Comparison of ENCODE assay signal across 8 mouse cellular contexts in the genomic region with DNA sequence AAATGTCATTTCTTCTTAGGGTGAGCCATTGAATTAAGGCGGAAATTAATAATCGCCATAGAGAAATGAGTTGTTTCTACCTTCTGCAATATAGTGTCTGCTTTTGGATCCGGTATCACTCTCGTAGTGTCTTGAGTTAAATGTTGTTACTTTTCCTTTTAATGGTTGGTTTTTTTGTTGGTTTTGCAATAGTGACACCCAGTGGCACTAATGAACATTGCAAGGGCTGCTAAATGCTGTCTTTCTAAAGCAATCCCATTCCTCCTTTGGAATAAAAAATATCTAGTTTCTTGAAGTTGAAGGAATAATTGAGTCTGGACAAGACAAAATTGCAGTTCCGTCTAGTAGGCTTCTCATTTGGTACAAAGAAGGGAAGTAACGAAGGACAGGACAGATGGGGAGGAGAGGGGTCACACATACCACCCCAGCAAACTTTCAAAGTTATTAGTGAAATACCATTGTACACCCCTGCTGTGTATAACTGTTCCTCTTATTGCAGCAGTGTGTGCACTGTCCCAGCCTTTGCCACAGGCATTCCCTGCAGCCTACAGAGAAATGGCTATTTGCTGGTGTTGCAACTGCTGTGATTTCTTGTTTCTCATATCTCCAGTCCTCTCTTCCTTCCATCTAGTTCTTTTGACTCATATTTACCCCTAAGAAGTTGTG.
DNase-seq lines count a peak whose midpoint lies in the region; ATAC-seq and TF ChIP-seq lines count a peak whose summit lies in the region.

No protein-coding gene starts in this region.

- H3K27me3 ChIP-seq in kidney, embryonic 15.5 days, result no peaks in the 10 kb centered on the region
- H3K27me3 ChIP-seq in liver, postnatal 0 days (ENCODE audit: insufficient read depth, low read length), result no peaks in the 10 kb centered on the region
- H3K27me3 ChIP-seq in neural tube, embryonic 14.5 days (ENCODE audit: control insufficient read depth, insufficient read depth, low read length), result no peaks in the 10 kb centered on the region

- H3K27ac ChIP-seq in kidney, embryonic 15.5 days, result no peak overlapping the region
- no peak overlapping the region for H3K27ac ChIP-seq in liver, postnatal 0 days (ENCODE audit: low read depth)
- H3K27ac ChIP-seq in neural tube, embryonic 14.5 days (ENCODE audit: low read depth, low read length), result no peak overlapping the region

- DNase-seq in CD8-positive naive resting alpha-beta T cell, adult 2 months (ENCODE audit: low read depth in 2 of 2, low spot score in 2 of 2), result peak; percentile 7 to 14
- DNase-seq in Muller cell, postnatal 12 days (ENCODE audit: inconsistent ontology term), result peak; percentile 59
- peak; percentile 72 for DNase-seq in embryo, embryonic 10 days (ENCODE audit: low spot score)
- peak; percentile 23 for DNase-seq in liver, postnatal 0 days
- no peak for DNase-seq in ovary, adult 18-20 months (ENCODE audit: low spot score)

- H3K36me3 ChIP-seq in kidney, embryonic 15.5 days, result no peaks in the 10 kb centered on the region
- no peaks in the 10 kb centered on the region for H3K36me3 ChIP-seq in liver, postnatal 0 days (replicated peaks; ENCODE audit: insufficient read depth, low read length)
- no peaks in the 10 kb centered on the region for H3K36me3 ChIP-seq in neural tube, embryonic 14.5 days (ENCODE audit: control insufficient read depth, insufficient read depth, low read length)

- H3K9ac ChIP-seq in kidney, embryonic 15.5 days, result no peak overlapping the region
- no peak overlapping the region for H3K9ac ChIP-seq in liver, postnatal 0 days (replicated peaks)
- no peak overlapping the region for H3K9ac ChIP-seq in neural tube, embryonic 14.5 days (replicated peaks; ENCODE audit: low read depth, low read length)

- TF ChIP-seq CTCF in liver, postnatal 0 days (IDR thresholded peaks at IDR 0.05; ENCODE audit: low read depth), result peak; percentile 75

- 0 out of 2 replicates have a peak overlapping the region, but pooled peaks have one; percentile 19 for H3K4me2 ChIP-seq in kidney, embryonic 15.5 days
- no peak overlapping the region for H3K4me2 ChIP-seq in liver, postnatal 0 days (ENCODE audit: low read depth, low read length)
- H3K4me2 ChIP-seq in neural tube, embryonic 14.5 days (ENCODE audit: low read depth, low read length), result no peak overlapping the region

- no peak for TF ChIP-seq EP300 in liver, postnatal 0 days (IDR thresholded peaks at IDR 0.05; ENCODE audit: low read depth)

- no peaks in the 10 kb centered on the region for H3K9me3 ChIP-seq in kidney, embryonic 15.5 days (replicated peaks)
- no peaks in the 10 kb centered on the region for H3K9me3 ChIP-seq in liver, postnatal 0 days (ENCODE audit: low read length)
- no peaks in the 10 kb centered on the region for H3K9me3 ChIP-seq in neural tube, embryonic 14.5 days (ENCODE audit: control insufficient read depth, low read length)

- ATAC-seq in granulocyte monocyte progenitor cell, adult 5-6 weeks (replicated peaks; ENCODE audit: poor library complexity, severe bottlenecking), result peak; percentile 65
- ATAC-seq in kidney, embryonic 15.5 days (replicated peaks; ENCODE audit: low FRiP score), result no peak
- ATAC-seq in liver, postnatal 0 days, result no peak
- peak; percentile 38; the same call in 1 of the 2 replicates for ATAC-seq in neural tube, embryonic 14.5 days (ENCODE audit: low read depth)

- H3K4me3 ChIP-seq in kidney, embryonic 15.5 days (replicated peaks), result no peak overlapping the region
- H3K4me3 ChIP-seq in liver, postnatal 0 days (ENCODE audit: low read depth, low read length), result no peak overlapping the region
- no peak overlapping the region for H3K4me3 ChIP-seq in neural tube, embryonic 14.5 days (ENCODE audit: low read depth, low read length)

- H3K4me1 ChIP-seq in kidney, embryonic 15.5 days, result peaks cover 3% of the 10 kb centered on the region; the same call in 1 of the 2 replicates
- no peaks in the 10 kb centered on the region for H3K4me1 ChIP-seq in liver, postnatal 0 days (ENCODE audit: insufficient read depth)
- H3K4me1 ChIP-seq in neural tube, embryonic 14.5 days (ENCODE audit: control insufficient read depth, insufficient read depth, low read length), result no peaks in the 10 kb centered on the region

- WGBS in kidney, embryonic 15.5 days, result 25% methylated on average over 6 of the region's 6 CpGs
- 33% methylated on average over 6 of the region's 6 CpGs for WGBS in liver, postnatal 0 days (ENCODE audit: insufficient replicate concordance)
- WGBS in neural tube, embryonic 14.5 days, result 35% methylated on average over 6 of the region's 6 CpGs

Comparison
In these comparisons a context has a peak if more than half of its experiments do, and no peak if none do; other contexts are left out.
1. ATAC-seq: peak in granulocyte monocyte progenitor cell, adult 5-6 weeks (single experiment) and neural tube, embryonic 14.5 days (single experiment); none in kidney, embryonic 15.5 days (single experiment) and liver, postnatal 0 days (single experiment).